Comparison of ENCODE assay signal across 10 mouse cellular contexts in genomic region chr6:71298751-71299150, GRCm38 (mm10). TPM values are rescaled to one million over a fixed set of nuclear protein-coding genes. Genes with fewer than 3 reads are reported as not detected.
DNase-seq lines count a peak whose midpoint lies in the region; ATAC-seq lines count a peak whose summit lies in the region.
"Had no signal": no experiment of that assay in that cellular context is flagged by ENCODE, and none has a peak within 500 bp of the region (broad histone marks: within the 10 kb centered on the region; RNA-seq: fewer than 3 reads in every experiment).

No protein-coding gene starts in this region.

- no peaks in the 10 kb centered on the region for H3K36me3 ChIP-seq in hindbrain, embryonic 11.5 days (ENCODE audit: control insufficient read depth, insufficient read depth, low read length)
- H3K36me3 ChIP-seq in hindbrain, embryonic 12.5 days: no peaks in the 10 kb centered on the region
- H3K36me3 ChIP-seq: liver, embryonic 15.5 days; stomach, embryonic 15.5 days had no signal

- no peak overlapping the region for H3K4me3 ChIP-seq in hindbrain, embryonic 11.5 days (ENCODE audit: low read depth, low read length)
- H3K4me3 ChIP-seq in hindbrain, embryonic 12.5 days: no peak overlapping the region
- H3K4me3 ChIP-seq: liver, embryonic 15.5 days; stomach, embryonic 15.5 days had no signal

- no peak overlapping the region for H3K27ac ChIP-seq in hindbrain, embryonic 11.5 days (ENCODE audit: low read depth, low read length)
- no peak overlapping the region for H3K27ac ChIP-seq in hindbrain, embryonic 12.5 days
- H3K27ac ChIP-seq: liver, embryonic 15.5 days; stomach, embryonic 15.5 days had no signal

- no peaks in the 10 kb centered on the region for H3K9me3 ChIP-seq in hindbrain, embryonic 11.5 days (ENCODE audit: control insufficient read depth, low read length)
- H3K9me3 ChIP-seq in hindbrain, embryonic 12.5 days (replicated peaks): no peaks in the 10 kb centered on the region
- H3K9me3 ChIP-seq: liver, embryonic 15.5 days; stomach, embryonic 15.5 days had no signal

- H3K4me1 ChIP-seq in hindbrain, embryonic 11.5 days (replicated peaks; ENCODE audit: control insufficient read depth, insufficient read depth, low read length): no peaks in the 10 kb centered on the region
- H3K4me1 ChIP-seq in hindbrain, embryonic 12.5 days: no peaks in the 10 kb centered on the region
- H3K4me1 ChIP-seq: liver, embryonic 15.5 days; stomach, embryonic 15.5 days had no signal

- 40% methylated on average over 3 of the region's 3 CpGs for WGBS in hindbrain, embryonic 11.5 days
- 31% methylated on average over 3 of the region's 3 CpGs for WGBS in hindbrain, embryonic 12.5 days

- no peak overlapping the region for H3K9ac ChIP-seq in hindbrain, embryonic 11.5 days (ENCODE audit: low read depth, low read length)
- H3K9ac ChIP-seq in hindbrain, embryonic 12.5 days: no peak overlapping the region
- H3K9ac ChIP-seq: liver, embryonic 15.5 days; stomach, embryonic 15.5 days had no signal

- no peak for ATAC-seq in hindbrain, embryonic 11.5 days (ENCODE audit: low FRiP score)
- ATAC-seq in hindbrain, embryonic 12.5 days (ENCODE audit: low FRiP score): no peak

- DNase-seq in hindbrain, embryonic 11.5 days (ENCODE audit: low spot score): peak; percentile 68
- DNase-seq in A20 (ENCODE audit: low read depth, low spot score): peak; percentile 31
- DNase-seq in NIH3T3 (ENCODE audit: low read depth): peak; percentile 68
- peak; percentile 16 for DNase-seq in embryo, embryonic 11.5 days (ENCODE audit: low read depth, low spot score)
- peak; percentile 77 for DNase-seq in naive thymus-derived CD4-positive, alpha-beta T cell, adult 2 months (ENCODE audit: low read depth)
- no peak for DNase-seq in ovary, postnatal 36 days (ENCODE audit: low spot score)
- no peak for DNase-seq in urinary bladder, postnatal 14 days (ENCODE audit: low spot score)

- no peak overlapping the region for H3K4me2 ChIP-seq in hindbrain, embryonic 11.5 days (replicated peaks; ENCODE audit: low read depth, low read length)
- no peak overlapping the region for H3K4me2 ChIP-seq in hindbrain, embryonic 12.5 days (replicated peaks)
- H3K4me2 ChIP-seq: liver, embryonic 15.5 days; stomach, embryonic 15.5 days had no signal

- no peaks in the 10 kb centered on the region for H3K27me3 ChIP-seq in hindbrain, embryonic 11.5 days (ENCODE audit: control insufficient read depth, insufficient read depth, low read length)
- no peaks in the 10 kb centered on the region for H3K27me3 ChIP-seq in hindbrain, embryonic 12.5 days
- H3K27me3 ChIP-seq: liver, embryonic 15.5 days; stomach, embryonic 15.5 days had no signal

RNA-seq across cellular contexts. Expression of gene Smyd1, which starts 23.3 kb away (rescaled TPM):
- polyA plus RNA-seq in hindbrain, embryonic 11.5 days (2014; fragmentation: Nextera tagmentation; extraction: Ambion mirVana): 0.76 and 0.88 TPM in 2 replicates
- 0.61 and 2.4 TPM in 2 replicates for polyA plus RNA-seq in hindbrain, embryonic 12.5 days (2016; fragmentation: Nextera tagmentation; extraction: Ambion mirVana)

RNA-seq across cellular contexts. Expression of gene Cd8b1, which starts 23.8 kb away (rescaled TPM):
- polyA plus RNA-seq in hindbrain, embryonic 11.5 days (2014; fragmentation: Nextera tagmentation; extraction: Ambion mirVana): not detected in 2 replicates
- polyA plus RNA-seq in hindbrain, embryonic 12.5 days (2016; fragmentation: Nextera tagmentation; extraction: Ambion mirVana): not detected in 2 replicates
- polyA plus RNA-seq: liver, embryonic 15.5 days had no signal

RNA-seq across cellular contexts. Expression of gene Krcc1, which starts 27.3 kb away (rescaled TPM):
- 37.9 and 38.5 TPM in 2 replicates for polyA plus RNA-seq in hindbrain, embryonic 11.5 days (2014; fragmentation: Nextera tagmentation; extraction: Ambion mirVana)
- polyA plus RNA-seq in hindbrain, embryonic 12.5 days (2016; fragmentation: Nextera tagmentation; extraction: Ambion mirVana): 30.3 and 31.6 TPM in 2 replicates

Comparison
In these comparisons a context has a peak if more than half of its experiments do, and no peak if none do; other contexts are left out.
1. DNase-seq: peak in hindbrain, embryonic 11.5 days (single experiment), A20 (single experiment), NIH3T3 (single experiment), embryo, embryonic 11.5 days (single experiment) and naive thymus-derived CD4-positive, alpha-beta T cell, adult 2 months (single experiment); none in ovary, postnatal 36 days (single experiment) and urinary bladder, postnatal 14 days (single experiment).